Comparison of ENCODE assay signal across 16 mouse cellular contexts in genomic region chr2:131933598-131933997, GRCm38 (mm10). TPM values are rescaled to one million over a fixed set of nuclear protein-coding genes. Genes with fewer than 3 reads are reported as not detected.
DNase-seq lines count a peak whose midpoint lies in the region; ATAC-seq and TF ChIP-seq lines count a peak whose summit lies in the region.
"Had no signal": no experiment of that assay in that cellular context is flagged by ENCODE, and none has a peak within 500 bp of the region (broad histone marks: within the 10 kb centered on the region; RNA-seq: fewer than 3 reads in every experiment).

No protein-coding gene starts in this region.

- 50% methylated on average over 3 of the region's 3 CpGs for WGBS in kidney, adult 2 months
- 53% methylated on average over 3 of the region's 3 CpGs for WGBS in midbrain, embryonic 14.5 days
- WGBS in midbrain, embryonic 13.5 days, result 47% methylated on average over 3 of the region's 3 CpGs

- H3K27ac ChIP-seq in kidney, adult 2 months (ENCODE audit: insufficient read depth, low read depth, low read length), result no peak overlapping the region
- H3K27ac ChIP-seq in midbrain, embryonic 14.5 days (replicated peaks; ENCODE audit: low read depth, low read length), result peak overlapping the region; percentile 9; the same call in 1 of the 2 replicates
- H3K27ac ChIP-seq in midbrain, embryonic 13.5 days, result no peak overlapping the region

- no peaks in the 10 kb centered on the region for H3K36me3 ChIP-seq in kidney, adult 2 months (ENCODE audit: control insufficient read depth, insufficient read depth, low read length)
- H3K36me3 ChIP-seq in midbrain, embryonic 14.5 days (ENCODE audit: control insufficient read depth, insufficient read depth, low read length), result peaks cover 24% of the 10 kb centered on the region
- H3K36me3 ChIP-seq in midbrain, embryonic 13.5 days, result peaks cover 19% of the 10 kb centered on the region

- no peak overlapping the region for H3K4me2 ChIP-seq in midbrain, embryonic 14.5 days (ENCODE audit: low read length)
- no peak overlapping the region for H3K4me2 ChIP-seq in midbrain, embryonic 13.5 days (replicated peaks)
- H3K4me2 ChIP-seq: liver, embryonic 11.5 days had no signal

- peak; percentile 39 for ATAC-seq in frontal cortex, adult (ENCODE audit: low TSS enrichment)
- no peak for ATAC-seq in midbrain, embryonic 14.5 days (ENCODE audit: low FRiP score, low TSS enrichment)
- no peak for ATAC-seq in midbrain, embryonic 13.5 days
- ATAC-seq in megakaryocyte, adult 5-6 weeks (ENCODE audit: poor library complexity, severe bottlenecking), result no peak

- no peak overlapping the region for H3K4me3 ChIP-seq in kidney, adult 2 months (ENCODE audit: insufficient read depth, low read depth, low read length)
- no peak overlapping the region for H3K4me3 ChIP-seq in midbrain, embryonic 14.5 days (replicated peaks; ENCODE audit: low read depth, low read length)
- H3K4me3 ChIP-seq in midbrain, embryonic 13.5 days (replicated peaks), result no peak overlapping the region
- H3K4me3 ChIP-seq: erythroblast, embryonic 14.5 days had no signal

- H3K9me3 ChIP-seq in midbrain, embryonic 14.5 days (ENCODE audit: control insufficient read depth, low read length), result no peaks in the 10 kb centered on the region
- no peaks in the 10 kb centered on the region for H3K9me3 ChIP-seq in midbrain, embryonic 13.5 days

- no peak for TF ChIP-seq CTCF in kidney, adult 2 months (conservative IDR thresholded peaks at IDR 0.05; ENCODE audit: insufficient read depth, insufficient read length, low read depth, low read length)

- H3K4me1 ChIP-seq in kidney, adult 2 months (ENCODE audit: control insufficient read depth, insufficient read depth, low read length), result 0 out of 2 replicates have a peak, but pooled peaks cover 3% of the 10 kb centered on the region
- no peaks in the 10 kb centered on the region for H3K4me1 ChIP-seq in midbrain, embryonic 14.5 days (ENCODE audit: control insufficient read depth, insufficient read depth, low read length)
- peaks cover 11% of the 10 kb centered on the region for H3K4me1 ChIP-seq in midbrain, embryonic 13.5 days (replicated peaks)

- no peak for TF ChIP-seq POLR2A in kidney, adult 2 months (IDR thresholded peaks at IDR 0.05; ENCODE audit: low read depth, low read length)

- DNase-seq in frontal cortex, postnatal 14 days (ENCODE audit: low spot score in 2 of 2), result no peak
- DNase-seq in kidney, adult 2 months, result peak; percentile 59
- no peak for DNase-seq in kidney, postnatal 4 days
- no peak for DNase-seq in midbrain, embryonic 14.5 days
- no peak for DNase-seq in thymus, postnatal 4 days
- DNase-seq: adrenal gland, postnatal 10 days; B cell, adult 2 months; cerebellum, postnatal 10 days; spleen, adult 18-20 months had no signal

- no peak overlapping the region for H3K9ac ChIP-seq in midbrain, embryonic 14.5 days (replicated peaks; ENCODE audit: low read length)
- no peak overlapping the region for H3K9ac ChIP-seq in midbrain, embryonic 13.5 days (replicated peaks)

- no peaks in the 10 kb centered on the region for H3K27me3 ChIP-seq in kidney, adult 2 months (replicated peaks; ENCODE audit: control insufficient read depth, insufficient read depth, low read length)
- no peaks in the 10 kb centered on the region for H3K27me3 ChIP-seq in midbrain, embryonic 14.5 days (ENCODE audit: control insufficient read depth, insufficient read depth, low read length)
- H3K27me3 ChIP-seq in midbrain, embryonic 13.5 days, result no peaks in the 10 kb centered on the region

RNA-seq across cellular contexts. Expression of gene Prnd, which starts 17.1 kb away (rescaled TPM):
- polyA plus RNA-seq in kidney, adult 2 months (2012; rRNA removed), result 0.92 and 1.0 TPM in 2 replicates
- polyA plus RNA-seq in midbrain, embryonic 14.5 days (2014; fragmentation: Nextera tagmentation; extraction: Ambion mirVana), result 6.4 and 14.1 TPM in 2 replicates
- 8.7 and 9.2 TPM in 2 replicates for polyA plus RNA-seq in midbrain, embryonic 13.5 days (2015; fragmentation: Nextera tagmentation; extraction: Ambion mirVana)
- total RNA-seq in megakaryocyte, adult 5-6 weeks (2015), result not detected in 2 replicates
- total RNA-seq in megakaryocyte, adult 5-6 weeks (2017), result not detected in 2 replicates
- total RNA-seq: layer of hippocampus, adult 18-20 months had no signal
- polyA plus RNA-seq: erythroblast, embryonic 14.5 days had no signal

RNA-seq across cellular contexts. Expression of gene Prn, which starts 23.8 kb away (rescaled TPM):
- polyA plus RNA-seq in kidney, adult 2 months (2012; rRNA removed), result not detected in 2 replicates
- polyA plus RNA-seq in midbrain, embryonic 14.5 days (2014; fragmentation: Nextera tagmentation; extraction: Ambion mirVana), result not detected in 2 replicates
- polyA plus RNA-seq in midbrain, embryonic 13.5 days (2015; fragmentation: Nextera tagmentation; extraction: Ambion mirVana), result 0.34 TPM in 1 of 2 replicates, not detected in the other
- total RNA-seq in megakaryocyte, adult 5-6 weeks (2015), result not detected in 2 replicates
- total RNA-seq in megakaryocyte, adult 5-6 weeks (2017), result not detected in 2 replicates
- total RNA-seq: adrenal gland, postnatal 10 days; gastrocnemius, postnatal 4 days; layer of hippocampus, adult 18-20 months had no signal
- polyA plus RNA-seq: erythroblast, embryonic 14.5 days; liver, embryonic 11.5 days had no signal

RNA-seq across cellular contexts. Expression of gene Prnp, which starts 23.9 kb away (rescaled TPM):
- 144 and 146 TPM in 2 replicates for polyA plus RNA-seq in kidney, adult 2 months (2012; rRNA removed)
- 97.3 and 118 TPM in 2 replicates for polyA plus RNA-seq in midbrain, embryonic 14.5 days (2014; fragmentation: Nextera tagmentation; extraction: Ambion mirVana)
- 109 and 114 TPM in 2 replicates for polyA plus RNA-seq in midbrain, embryonic 13.5 days (2015; fragmentation: Nextera tagmentation; extraction: Ambion mirVana)
- 0.80 and 1.6 TPM in 2 replicates for total RNA-seq in megakaryocyte, adult 5-6 weeks (2015)
- 1.7 and 2.0 TPM in 2 replicates for total RNA-seq in megakaryocyte, adult 5-6 weeks (2017)
